Mouse (Mus musculus): ENCODE results near the gene Vezt. TPM values are rescaled to one million over a fixed set of nuclear protein-coding genes. Genes with fewer than 3 reads are reported as not detected.

The Vezt gene
- 10 to 100 TPM; 61.6 to 72.6 TPM for total RNA-seq (2021)

GRCm38 (mm10) chr10:94035658-94036374 is at the start of gene Vezt, which contains the start of gene Fgd6:
Gene Vezt, minus strand, starts transcription at chr10:94035817.
Gene Fgd6, plus strand, starts transcription at chr10:94036001.
- peak; percentile 98 to 99 for DNase-seq

GRCm38 (mm10) chr10:94082040-94082734 is 46.6 kb upstream of the Vezt start:
- DNase-seq, result no peak

GRCm38 (mm10) chr10:94080740-94081139 is 45.1 kb upstream of the Vezt start:
- DNase-seq, result no peak

GRCm38 (mm10) chr10:94076966-94077825 is 41.6 kb upstream of the Vezt start:
- no peak for DNase-seq

GRCm38 (mm10) chr10:94072916-94073465 is 37.4 kb upstream of the Vezt start:
- no peak for DNase-seq

- no peak for DNase-seq
Measured at GRCm38 (mm10) chr10:94072261-94072915, 36.8 kb upstream of the Vezt start.

GRCm38 (mm10) chr10:94071641-94072040 is 36.0 kb upstream of the Vezt start:
- DNase-seq, result no peak

- DNase-seq, result peak; percentile 15 to 16
Measured at GRCm38 (mm10) chr10:94068701-94069100, 33.1 kb upstream of the Vezt start.

GRCm38 (mm10) chr10:94066896-94067295 is 31.3 kb upstream of the Vezt start:
- DNase-seq, result no peak

- DNase-seq, result no peak
Measured at GRCm38 (mm10) chr10:94062357-94062756, 26.7 kb upstream of the Vezt start.

GRCm38 (mm10) chr10:94060190-94060589 is 24.6 kb upstream of the Vezt start:
- DNase-seq, result no peak

GRCm38 (mm10) chr10:94059618-94060055 is 24.0 kb upstream of the Vezt start:
- DNase-seq, result no peak

- DNase-seq, result no peak
Measured at GRCm38 (mm10) chr10:94056487-94056886, 20.9 kb upstream of the Vezt start.

GRCm38 (mm10) chr10:94050736-94051135 is 15.1 kb upstream of the Vezt start:
- no peak for DNase-seq

GRCm38 (mm10) chr10:94049121-94049520 is 13.5 kb upstream of the Vezt start:
- no peak for DNase-seq

- DNase-seq, result no peak
Measured at GRCm38 (mm10) chr10:94047845-94048559, 12.4 kb upstream of the Vezt start.

GRCm38 (mm10) chr10:94047024-94047423 is 11.4 kb upstream of the Vezt start:
- DNase-seq, result no peak

- no peak for DNase-seq
Measured at GRCm38 (mm10) chr10:94045301-94045700, 9.7 kb upstream of the Vezt start.

- DNase-seq, result no peak
Measured at GRCm38 (mm10) chr10:94043908-94044307, 8.3 kb upstream of the Vezt start.

GRCm38 (mm10) chr10:94038366-94039260 is 3.0 kb upstream of the Vezt start:
- DNase-seq, result no peak

Measured in layer of hippocampus, postnatal 36 days (tissue).